Mouse (Mus musculus) heart, embryonic 12.5 days (tissue): ENCODE results near the gene Zdhhc1. TPM values are rescaled to one million over a fixed set of nuclear protein-coding genes. Genes with fewer than 3 reads are reported as not detected.
A peak's percentile ranks its signal among the peaks of the same experiment; 100 is the strongest.

Experiments used
- ATAC-seq: fragments of 200-750 bp; cut with Nextera tagmentation; 2 replicates; pipeline ENCODE4 v1.8.0; 2017; ENCODE audit warnings: moderate TSS enrichment, moderate library complexity; ENCODE audit not compliant: insufficient number of reproducible peaks, low FRiP score
- H3K27ac ChIP-seq: fragments of 300-500 bp; sonication (generic); 2 replicates; pipeline ENCODE4 v1.5.1; 2016; ENCODE audit warnings: mild to moderate bottlenecking, moderate library complexity; ENCODE audit not compliant: poor library complexity, severe bottlenecking
- H3K27me3 ChIP-seq: fragments of 300-500 bp; sonication (generic); replicated peaks from 2 replicates; pipeline ENCODE4 v1.6.1; 2016; ENCODE audit warnings: mild to moderate bottlenecking, moderate library complexity
- H3K36me3 ChIP-seq: fragments of 300-500 bp; sonication (generic); 2 replicates; pipeline ENCODE4 v1.6.1; 2016; ENCODE audit warnings: mild to moderate bottlenecking, moderate library complexity
- H3K4me1 ChIP-seq: fragments of 300-500 bp; sonication (generic); replicated peaks from 2 replicates; pipeline ENCODE4 v1.6.1; 2016; ENCODE audit warnings: mild to moderate bottlenecking
- H3K4me2 ChIP-seq: fragments of 300-500 bp; sonication (generic); 2 replicates; pipeline ENCODE4 v1.6.1; 2016; ENCODE audit warnings: mild to moderate bottlenecking, moderate library complexity
- H3K4me3 ChIP-seq: fragments of 300-500 bp; sonication (generic); 2 replicates; pipeline ENCODE4 v1.5.1; 2016; ENCODE audit warnings: mild to moderate bottlenecking
- H3K9ac ChIP-seq: fragments of 300-500 bp; sonication (generic); 2 replicates; pipeline ENCODE4 v1.6.1; 2016; ENCODE audit warnings: mild to moderate bottlenecking, moderate library complexity
- H3K9me3 ChIP-seq: fragments of 300-500 bp; sonication (generic); replicated peaks from 2 replicates; pipeline ENCODE4 v1.6.1; 2016; ENCODE audit warnings: mild to moderate bottlenecking, moderate library complexity
- WGBS: fragments of 180-500 bp; shearing (Covaris S2); methylation state at CpG from one replicate; pipeline ENCODE4 v1.1.7; 2016; 5-methylcytosine and 5-hydroxymethylcytosine counted together
- polyA plus RNA-seq: library from polyadenylated mRNA; unstranded; fragments of >200 nt; fragmentation: Nextera tagmentation; extraction: Ambion mirVana; gene quantifications from 2 replicates; pipeline ENCODE4 v1.2.1, GENCODE M21; 2016

Zdhhc1 gene
- polyA plus RNA-seq, 1 experiment from 2014 or later: 23.3 TPM

DNA sequence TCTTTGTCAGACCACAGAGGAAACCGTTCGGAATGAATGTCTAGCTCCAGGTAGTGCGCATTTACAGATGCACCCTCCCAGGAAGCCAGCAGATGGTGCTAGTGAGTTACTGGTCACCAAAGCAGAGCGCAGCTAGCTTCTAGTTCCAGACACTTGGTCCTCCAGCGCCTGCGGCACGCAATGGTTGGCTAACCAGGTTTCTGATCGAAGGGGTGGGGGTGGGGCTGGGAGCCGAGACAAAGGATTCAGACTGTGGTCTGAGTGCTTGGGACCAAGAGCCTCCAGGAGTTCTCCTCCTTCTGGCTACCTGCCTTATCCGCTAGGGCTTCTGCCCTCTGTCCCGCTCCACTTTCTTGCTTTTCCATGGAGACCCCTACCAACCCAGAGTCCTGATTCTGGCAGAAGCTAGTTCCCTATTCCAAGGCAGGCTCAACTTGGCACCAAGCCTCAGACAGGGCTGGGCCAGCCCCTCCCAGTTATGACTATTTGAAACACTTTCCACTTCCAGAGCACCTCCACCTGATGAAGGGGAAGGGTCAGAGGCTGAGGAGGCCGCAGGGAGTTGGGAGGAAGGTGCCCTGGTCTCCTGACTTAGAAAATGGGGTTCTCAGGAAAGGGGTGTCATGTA lies 19.4 kb upstream of the Zdhhc1 start:
- H3K27me3 ChIP-seq: peaks cover 39% of the 10 kb centered on the region
- ATAC-seq: 0 out of 2 replicates have a peak, but pooled peaks have one; percentile 7

DNA sequence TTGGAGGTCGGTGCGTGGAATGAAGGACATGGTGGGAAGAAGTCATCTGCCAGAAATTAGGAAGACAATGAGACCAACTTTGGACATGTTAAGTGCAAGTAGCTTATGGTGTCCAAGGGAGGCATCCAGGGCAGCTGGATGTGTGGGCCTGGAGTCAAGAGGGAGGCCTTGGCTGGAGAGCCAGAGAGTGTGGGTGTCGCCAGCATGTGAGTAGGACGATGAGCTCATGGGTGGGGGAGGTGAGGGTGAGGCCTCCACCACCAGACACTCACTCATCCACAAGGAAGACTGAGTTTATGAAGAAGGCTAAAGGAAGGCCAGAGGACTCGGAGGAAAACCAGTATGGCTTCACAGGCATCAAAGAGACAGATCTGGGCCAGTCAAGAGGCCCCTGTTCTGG lies 18.0 kb upstream of the Zdhhc1 start:
- H3K27ac ChIP-seq: no peak overlapping the region
- no peak overlapping the region for H3K9ac ChIP-seq
- WGBS: 56% methylated on average over 5 of the region's 5 CpGs
- no peak overlapping the region for H3K4me3 ChIP-seq
- H3K27me3 ChIP-seq: peaks cover 31% of the 10 kb centered on the region
- no peaks in the 10 kb centered on the region for H3K9me3 ChIP-seq
- H3K4me2 ChIP-seq: no peak overlapping the region
- no peak for ATAC-seq
- peaks cover 36% of the 10 kb centered on the region for H3K4me1 ChIP-seq
- no peaks in the 10 kb centered on the region for H3K36me3 ChIP-seq

More for the DNA sequence above, 19.4 kb upstream of the Zdhhc1 start:
- H3K4me2 ChIP-seq: peak overlapping the region; percentile 50
- H3K36me3 ChIP-seq: no peaks in the 10 kb centered on the region
- no peak overlapping the region for H3K4me3 ChIP-seq
- no peak overlapping the region for H3K27ac ChIP-seq
- no peaks in the 10 kb centered on the region for H3K9me3 ChIP-seq
- H3K9ac ChIP-seq: no peak overlapping the region
- peaks cover 41% of the 10 kb centered on the region for H3K4me1 ChIP-seq
- 13% methylated on average over 12 of the region's 12 CpGs for WGBS

DNA sequence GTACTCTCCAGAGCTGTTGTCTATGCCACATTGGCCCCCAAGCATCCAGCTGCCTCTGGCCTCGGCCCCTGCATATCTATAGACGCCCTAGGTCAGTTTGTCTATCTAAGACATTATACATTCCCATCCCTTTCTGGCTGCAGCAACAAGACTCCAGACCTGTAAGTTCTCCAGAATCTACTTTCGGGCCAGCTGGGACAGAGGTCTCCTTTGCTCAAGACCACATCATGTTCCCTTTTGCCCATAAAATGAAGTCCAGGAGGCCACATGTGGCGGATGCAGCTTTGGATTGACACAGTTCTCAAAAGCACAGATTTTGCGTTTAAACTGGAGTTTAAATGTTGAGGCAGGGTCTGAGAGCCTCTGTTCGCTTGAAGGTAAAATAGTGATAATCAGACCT lies 17.5 kb upstream of the Zdhhc1 start:
- Histone ChIP-seq H3K9me3 (no peaks in the 10 kb centered on the region), H3K9ac (no peak overlapping the region), H3K4me2 (no peak overlapping the region), H3K27ac (no peak overlapping the region), H3K4me3 (no peak overlapping the region), H3K36me3 (no peaks in the 10 kb centered on the region), H3K27me3 (peaks cover 27% of the 10 kb centered on the region), H3K4me1 (peaks cover 33% of the 10 kb centered on the region)
- 77% methylated on average over 6 of the region's 6 CpGs for WGBS
- no peak for ATAC-seq

DNA sequence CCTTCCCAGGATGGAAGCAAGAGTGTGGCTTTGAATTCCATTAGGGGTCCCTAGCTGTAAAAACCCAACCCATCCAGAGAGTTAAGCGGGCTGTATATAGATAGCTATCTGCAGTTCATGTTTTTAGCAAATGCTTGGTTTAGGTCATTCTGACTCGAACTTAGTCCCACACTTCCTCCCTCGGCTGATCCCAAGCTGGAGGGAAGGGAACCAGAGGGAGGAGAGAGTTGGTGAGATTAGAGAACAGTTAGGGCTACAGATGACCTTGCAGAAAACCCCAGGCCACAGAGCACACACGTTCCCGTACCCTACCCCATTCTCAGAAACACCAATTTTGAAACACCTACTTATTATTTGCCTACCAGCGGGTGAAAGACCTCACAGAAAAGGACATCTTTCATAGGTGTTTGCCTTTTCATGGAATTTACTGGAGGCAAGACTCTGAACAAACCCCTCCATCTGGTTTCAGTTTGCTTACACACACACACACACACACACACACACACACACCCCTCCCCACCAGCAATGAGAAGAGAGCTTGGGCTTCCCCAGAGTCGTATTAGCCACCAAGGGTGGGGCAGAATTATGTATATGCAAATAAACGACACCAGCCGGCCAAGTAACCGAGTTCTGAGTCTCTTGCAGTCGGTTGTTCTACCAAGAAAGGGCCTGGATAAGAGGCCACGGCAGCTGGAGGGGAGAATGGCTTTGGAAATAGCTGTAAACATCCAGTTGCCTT lies 13.5 kb upstream of the Zdhhc1 start:
- H3K4me1 ChIP-seq: peaks cover 17% of the 10 kb centered on the region
- no peak overlapping the region for H3K4me3 ChIP-seq
- 36% methylated on average over 12 of the region's 12 CpGs for WGBS
- H3K9me3 ChIP-seq: no peaks in the 10 kb centered on the region
- ATAC-seq: no peak
- H3K27me3 ChIP-seq: no peaks in the 10 kb centered on the region
- H3K36me3 ChIP-seq: no peaks in the 10 kb centered on the region
- H3K4me2 ChIP-seq: no peak overlapping the region
- H3K9ac ChIP-seq: no peak overlapping the region
- H3K27ac ChIP-seq: no peak overlapping the region

DNA sequence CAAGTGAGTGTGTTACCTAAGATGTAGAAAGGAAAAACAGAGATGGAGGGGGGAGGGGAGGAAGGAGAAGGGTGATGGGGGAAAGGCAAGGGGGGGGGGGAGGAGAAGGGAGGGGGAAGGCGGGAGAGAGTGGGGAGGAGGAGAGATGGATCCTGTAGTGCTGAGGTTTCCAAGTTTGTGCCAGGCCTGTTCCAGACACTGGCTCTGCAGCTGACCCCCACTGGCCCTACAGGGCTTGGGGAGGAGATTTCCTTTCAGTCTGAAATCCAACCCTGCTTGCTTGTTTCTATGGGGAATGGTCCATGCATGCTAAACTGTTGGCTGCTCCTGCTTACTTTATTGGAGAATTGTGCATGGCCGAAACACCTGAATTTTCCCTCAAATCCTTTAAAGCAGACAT lies 12.1 kb upstream of the Zdhhc1 start:
- Histone ChIP-seq H3K27ac (no peak overlapping the region), H3K4me1 (peaks cover 17% of the 10 kb centered on the region), H3K4me3 (no peak overlapping the region), H3K4me2 (0 out of 2 replicates have a peak overlapping the region, but pooled peaks have one; percentile 6), H3K9me3 (no peaks in the 10 kb centered on the region), H3K9ac (no peak overlapping the region), H3K27me3 (no peaks in the 10 kb centered on the region), H3K36me3 (no peaks in the 10 kb centered on the region)
- WGBS: 76% methylated on average over 1 of the region's 2 CpGs
- ATAC-seq: no peak

DNA sequence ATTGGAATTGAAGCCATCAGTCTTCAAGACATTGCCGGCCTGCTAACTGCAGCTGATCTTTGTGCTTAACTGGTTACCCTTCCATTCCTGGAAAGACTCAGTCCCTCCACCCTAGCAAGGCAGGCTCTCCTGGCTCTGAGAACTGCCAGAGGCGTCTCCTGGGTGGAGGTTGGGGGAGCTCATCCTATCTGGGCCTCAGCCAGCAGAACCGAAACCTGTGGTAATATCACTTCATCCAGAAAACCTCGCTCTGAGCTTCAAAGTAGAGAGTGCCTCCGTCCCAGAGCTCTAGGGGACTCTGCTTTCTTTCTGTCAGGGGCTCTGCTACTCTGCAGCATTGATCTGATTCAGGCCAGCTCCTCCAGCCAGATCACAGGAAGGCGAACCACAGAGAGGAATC lies 10.3 kb upstream of the Zdhhc1 start:
- Histone ChIP-seq H3K4me2 (no peak overlapping the region), H3K4me1 (peaks cover 17% of the 10 kb centered on the region), H3K9ac (no peak overlapping the region), H3K27me3 (no peaks in the 10 kb centered on the region), H3K9me3 (no peaks in the 10 kb centered on the region), H3K36me3 (no peaks in the 10 kb centered on the region), H3K27ac (no peak overlapping the region), H3K4me3 (no peak overlapping the region)
- 64% methylated on average over 6 of the region's 6 CpGs for WGBS
- ATAC-seq: no peak

DNA sequence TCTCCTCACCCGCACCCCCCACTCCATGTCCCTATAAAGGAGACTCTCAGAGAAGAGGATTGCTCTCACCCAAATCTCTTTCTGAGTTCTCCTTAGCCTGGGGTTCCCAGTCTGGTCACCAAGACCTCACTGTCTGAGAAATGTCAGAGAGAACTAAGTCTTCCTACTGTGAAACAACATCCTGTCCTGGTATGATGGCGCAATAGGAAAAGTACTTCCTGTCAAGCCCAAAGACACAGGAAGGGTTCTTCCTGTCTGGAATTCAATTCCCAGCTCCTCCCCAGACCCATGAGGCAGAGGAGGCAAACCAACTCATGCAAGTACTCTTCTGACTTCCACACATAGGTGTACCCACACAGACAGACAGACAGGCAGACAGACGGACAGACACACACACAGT lies 7.9 kb upstream of the Zdhhc1 start:
- WGBS: 78% methylated on average over 3 of the region's 3 CpGs

DNA sequence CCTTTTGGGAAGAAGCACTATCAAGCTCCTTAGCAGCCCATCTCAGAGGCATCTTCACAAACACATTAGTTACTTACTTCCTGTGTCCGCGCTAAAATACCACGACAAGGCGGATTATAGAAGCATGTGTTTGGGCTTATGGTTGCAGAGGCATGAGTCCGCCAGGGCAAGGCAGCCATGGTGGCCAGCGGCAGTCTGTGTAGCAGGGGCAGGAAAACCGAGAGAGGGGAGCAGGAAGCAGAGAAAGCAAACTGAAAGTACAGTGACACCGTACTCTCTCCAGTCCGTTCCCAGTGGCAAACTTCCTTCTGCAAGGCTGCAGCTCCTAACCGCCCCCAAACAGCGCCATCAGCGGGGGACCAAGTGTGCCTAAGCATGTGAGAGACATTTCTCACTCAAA lies 3.1 kb upstream of the Zdhhc1 start:
- Histone ChIP-seq H3K9me3 (no peaks in the 10 kb centered on the region), H3K4me1 (peaks cover 11% of the 10 kb centered on the region), H3K27ac (no peak overlapping the region), H3K36me3 (no peaks in the 10 kb centered on the region), H3K4me3 (no peak overlapping the region), H3K4me2 (no peak overlapping the region), H3K9ac (no peak overlapping the region), H3K27me3 (no peaks in the 10 kb centered on the region)
- 56% methylated on average over 12 of the region's 12 CpGs for WGBS
- ATAC-seq: no peak

More for the DNA sequence above, 7.9 kb upstream of the Zdhhc1 start:
- Histone ChIP-seq H3K9me3 (no peaks in the 10 kb centered on the region), H3K36me3 (no peaks in the 10 kb centered on the region), H3K4me3 (no peak overlapping the region), H3K4me2 (no peak overlapping the region), H3K4me1 (peaks cover 10% of the 10 kb centered on the region), H3K27me3 (no peaks in the 10 kb centered on the region), H3K27ac (no peak overlapping the region), H3K9ac (no peak overlapping the region)
- ATAC-seq: no peak

DNA sequence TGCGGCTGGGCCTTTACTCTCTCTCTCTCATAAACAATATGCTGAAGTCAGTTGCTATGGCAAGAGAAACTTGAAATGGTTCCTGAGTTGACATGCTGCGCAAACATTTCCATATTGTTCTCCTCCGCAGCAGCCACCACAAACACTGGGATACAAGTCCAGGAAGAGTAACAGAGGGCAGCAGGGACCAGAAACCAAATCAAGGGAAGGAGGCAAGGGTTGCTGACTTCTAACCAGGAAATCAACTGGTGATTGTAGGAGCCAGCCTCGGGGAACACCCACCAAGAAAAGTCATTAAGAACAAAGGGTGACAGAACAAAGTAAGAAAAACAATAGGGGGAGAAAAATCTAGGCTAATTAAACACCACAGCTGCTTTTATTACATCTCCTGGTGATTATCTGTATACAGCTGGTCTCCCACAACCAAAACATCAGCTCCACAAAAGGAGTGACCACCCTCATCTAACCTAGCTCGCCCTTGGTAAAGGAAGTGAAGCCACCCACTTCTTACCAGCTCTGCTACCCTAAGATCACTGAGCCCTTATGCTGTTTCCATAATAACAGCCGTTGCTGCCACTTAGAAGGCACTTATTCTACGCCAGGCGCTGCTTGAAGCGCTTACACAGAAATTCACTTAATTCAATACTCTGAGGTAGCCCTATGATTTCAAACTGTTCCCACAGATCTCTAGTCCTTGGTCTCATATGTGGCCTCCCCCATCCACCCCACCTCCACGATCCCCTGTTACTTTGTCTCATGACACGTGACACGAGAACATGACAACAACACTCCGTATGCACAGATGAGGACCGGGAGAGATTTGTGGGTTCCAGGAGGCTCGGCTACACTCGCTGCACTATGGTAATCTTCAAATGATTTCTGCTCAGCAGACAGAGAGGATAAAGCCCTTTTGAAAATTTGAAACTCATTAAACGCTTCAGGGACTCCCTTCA lies 1.1 kb downstream of the Zdhhc1 start:
- peak overlapping the region; percentile 95 for H3K4me3 ChIP-seq
- H3K4me1 ChIP-seq: peaks cover 23% of the 10 kb centered on the region
- peak overlapping the region; percentile 91 for H3K9ac ChIP-seq
- peak overlapping the region; percentile 96 for H3K4me2 ChIP-seq
- H3K27ac ChIP-seq: no peak overlapping the region
- no peaks in the 10 kb centered on the region for H3K36me3 ChIP-seq
- ATAC-seq: no peak
- no peaks in the 10 kb centered on the region for H3K27me3 ChIP-seq
- no peaks in the 10 kb centered on the region for H3K9me3 ChIP-seq
- WGBS: 45% methylated on average over 17 of the region's 17 CpGs

DNA sequence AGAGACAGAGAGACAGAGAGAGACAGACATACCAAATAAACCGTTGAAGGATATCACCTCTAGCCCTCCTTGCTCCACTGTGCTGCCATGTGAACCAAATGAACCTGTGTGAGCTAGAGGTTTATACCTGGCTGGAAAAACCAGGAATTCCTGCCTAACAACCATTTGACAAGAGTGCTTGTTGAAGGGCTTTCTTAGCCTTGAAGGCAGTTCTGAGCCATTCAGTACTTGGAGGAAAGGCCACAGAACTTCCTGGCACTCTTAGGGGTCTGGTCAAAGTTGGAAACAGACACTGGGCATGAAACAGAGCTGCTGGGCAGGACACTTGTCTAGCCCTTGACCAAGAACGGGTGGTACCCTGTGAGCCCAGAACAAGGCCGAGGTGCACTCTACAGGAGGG lies 2.1 kb downstream of the Zdhhc1 start:
- no peak overlapping the region for H3K27ac ChIP-seq
- no peak overlapping the region for H3K9ac ChIP-seq
- no peaks in the 10 kb centered on the region for H3K36me3 ChIP-seq
- H3K4me3 ChIP-seq: no peak overlapping the region
- no peak for ATAC-seq
- peaks cover 27% of the 10 kb centered on the region for H3K4me1 ChIP-seq
- H3K27me3 ChIP-seq: no peaks in the 10 kb centered on the region
- H3K4me2 ChIP-seq: no peak overlapping the region
- no peaks in the 10 kb centered on the region for H3K9me3 ChIP-seq
- WGBS: 81% methylated on average over 3 of the region's 3 CpGs

DNA sequence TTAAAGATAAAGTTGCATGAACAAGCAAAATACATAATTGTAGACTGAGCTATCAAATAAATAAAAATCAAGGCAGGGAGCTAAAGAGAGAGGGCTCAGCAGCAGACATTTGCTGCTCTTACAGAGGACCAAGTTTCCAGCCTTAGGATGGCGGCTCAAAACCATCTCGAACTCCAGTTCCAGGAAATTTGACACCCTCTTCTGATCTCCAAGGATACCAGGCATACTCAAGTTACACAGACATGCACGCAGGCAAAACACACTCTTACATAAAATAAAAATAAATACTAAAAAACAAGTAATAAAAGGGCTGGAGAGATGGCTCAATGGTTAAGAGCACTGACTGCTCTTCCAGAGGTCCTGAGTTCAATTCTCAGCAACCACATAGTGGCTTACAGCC lies 3.2 kb downstream of the Zdhhc1 start:
- H3K9ac ChIP-seq: no peak overlapping the region
- H3K27me3 ChIP-seq: no peaks in the 10 kb centered on the region
- no peak for ATAC-seq
- peaks cover 27% of the 10 kb centered on the region for H3K4me1 ChIP-seq
- H3K36me3 ChIP-seq: no peaks in the 10 kb centered on the region
- H3K27ac ChIP-seq: no peak overlapping the region
- no peaks in the 10 kb centered on the region for H3K9me3 ChIP-seq
- no peak overlapping the region for H3K4me3 ChIP-seq
- no peak overlapping the region for H3K4me2 ChIP-seq
- WGBS: 42% methylated on average over 3 of the region's 3 CpGs
